Comparison of ENCODE assay signal across 8 mouse cellular contexts in genomic region chr11:55204602-55205001, GRCm38 (mm10). TPM values are rescaled to one million over a fixed set of nuclear protein-coding genes. Genes with fewer than 3 reads are reported as not detected.
DNase-seq lines count a peak whose midpoint lies in the region; ATAC-seq and TF ChIP-seq lines count a peak whose summit lies in the region.

No protein-coding gene starts in this region.

- H3K4me3 ChIP-seq in layer of hippocampus, adult 2 months = peak overlapping the region; percentile 76
- H3K4me3 ChIP-seq in heart, embryonic 12.5 days = peak overlapping the region; percentile 80
- peak overlapping the region; percentile 100 for H3K4me3 ChIP-seq in megakaryocyte, embryonic 14.5 days (replicated peaks)

- peak overlapping the region; percentile 81 for H3K9ac ChIP-seq in heart, embryonic 12.5 days

- no peak for TF ChIP-seq CTCF in layer of hippocampus, adult 2 months (conservative IDR thresholded peaks at IDR 0.05)

- no peaks in the 10 kb centered on the region; the same call in 1 of the 2 replicates for H3K27me3 ChIP-seq in heart, embryonic 12.5 days (replicated peaks)
- no peaks in the 10 kb centered on the region for H3K27me3 ChIP-seq in megakaryocyte, embryonic 14.5 days (replicated peaks)

- H3K27ac ChIP-seq in layer of hippocampus, adult 2 months = peak overlapping the region; percentile 92
- H3K27ac ChIP-seq in heart, embryonic 12.5 days (ENCODE audit: poor library complexity, severe bottlenecking) = no peak overlapping the region

- peak in 1 of 2 experiments; percentile 15 for DNase-seq in layer of hippocampus, adult 2 months (ENCODE audit: low spot score in 2 of 2)
- DNase-seq in layer of hippocampus, adult 9-11 months = no peak
- DNase-seq in ES-CJ7 (ENCODE audit: low read depth, low spot score) (peak; percentile 21), adipocyte (ENCODE audit: low spot score) (no peak)
- DNase-seq in cerebellum, adult 9-10 months = peak; percentile 43
- peak; percentile 35 for DNase-seq in kidney, postnatal 14 days

- peak overlapping the region; percentile 100 for H3K4me2 ChIP-seq in heart, embryonic 12.5 days

- H3K4me1 ChIP-seq in heart, embryonic 12.5 days (replicated peaks) = peaks cover 1% of the 10 kb centered on the region; the same call in 1 of the 2 replicates
- H3K4me1 ChIP-seq in megakaryocyte, embryonic 14.5 days = peaks cover 74% of the 10 kb centered on the region

- H3K36me3 ChIP-seq in heart, embryonic 12.5 days = no peaks in the 10 kb centered on the region
- H3K36me3 ChIP-seq in megakaryocyte, embryonic 14.5 days (replicated peaks; ENCODE audit: low read length) = peaks cover 28% of the 10 kb centered on the region

- peak; percentile 47 for ATAC-seq in heart, embryonic 12.5 days (ENCODE audit: insufficient number of reproducible peaks, low FRiP score)

- 5% methylated on average over 17 of the region's 17 CpGs for WGBS in heart, embryonic 12.5 days

- no peaks in the 10 kb centered on the region for H3K9me3 ChIP-seq in heart, embryonic 12.5 days (replicated peaks)
- peaks cover 10% of the 10 kb centered on the region for H3K9me3 ChIP-seq in megakaryocyte, embryonic 14.5 days

RNA-seq across cellular contexts. Expression of gene Slc36a1, which starts 0.5 kb away (rescaled TPM):
- 10 to 100 TPM; 52.1 to 55.3 TPM for total RNA-seq in layer of hippocampus, adult 2 months (2021)
- 0.63 and 1.3 TPM in 2 replicates for polyA plus RNA-seq in heart, embryonic 12.5 days (2016; fragmentation: Nextera tagmentation; extraction: Ambion mirVana)
- polyA plus RNA-seq in megakaryocyte, embryonic 14.5 days (2012; ENCODE audit: insufficient read depth, low replicate concordance) = 4.0 and 6.4 TPM in 2 replicates

RNA-seq across cellular contexts. Expression of gene Slc36a2, which starts 19.7 kb away (rescaled TPM):
- total RNA-seq in layer of hippocampus, adult 2 months (2021) = under 1 TPM in 1 of 2 experiments, not detected in 1; 0.33 TPM
- 2.8 and 3.4 TPM in 2 replicates for polyA plus RNA-seq in heart, embryonic 12.5 days (2016; fragmentation: Nextera tagmentation; extraction: Ambion mirVana)
- polyA plus RNA-seq in megakaryocyte, embryonic 14.5 days (2012; ENCODE audit: insufficient read depth, low replicate concordance) = 0.18 TPM in 1 of 2 replicates, not detected in the other

RNA-seq across cellular contexts. Expression of gene Slc36a3, which starts 53.1 kb away (rescaled TPM):
- not detected for total RNA-seq in layer of hippocampus, adult 2 months (2021)
- not detected in 2 replicates for polyA plus RNA-seq in heart, embryonic 12.5 days (2016; fragmentation: Nextera tagmentation; extraction: Ambion mirVana)
- polyA plus RNA-seq in megakaryocyte, embryonic 14.5 days (2012; ENCODE audit: insufficient read depth, low replicate concordance) = not detected in 2 replicates

Comparison
In these comparisons a context has a peak if more than half of its experiments do, and no peak if none do; other contexts are left out.
1. DNase-seq: peak in ES-CJ7 (single experiment), cerebellum, adult 9-10 months (single experiment) and kidney, postnatal 14 days (single experiment); none in layer of hippocampus, adult 9-11 months (single experiment) and adipocyte (single experiment).
2. Peak in every context shown above with its lines, with median percentiles within 50 percentile points of each other: H3K4me3 ChIP-seq.